Mouse (Mus musculus) telencephalon, adult 2 months (tissue): ENCODE measurements at regions not wholly inside any gene's neighbourhood (a gene's known extent, or its start where the extent isn't known, plus 50 kb on each side); places are given as distances from the start of the nearest gene placed in this dataset.

ENCODE experiments used
- DNase-seq: peaks from one replicate; pipeline ENCODE4 v3.0.0-alpha.2; 2011; ENCODE audit warnings: low read depth, low spot score

DNA sequence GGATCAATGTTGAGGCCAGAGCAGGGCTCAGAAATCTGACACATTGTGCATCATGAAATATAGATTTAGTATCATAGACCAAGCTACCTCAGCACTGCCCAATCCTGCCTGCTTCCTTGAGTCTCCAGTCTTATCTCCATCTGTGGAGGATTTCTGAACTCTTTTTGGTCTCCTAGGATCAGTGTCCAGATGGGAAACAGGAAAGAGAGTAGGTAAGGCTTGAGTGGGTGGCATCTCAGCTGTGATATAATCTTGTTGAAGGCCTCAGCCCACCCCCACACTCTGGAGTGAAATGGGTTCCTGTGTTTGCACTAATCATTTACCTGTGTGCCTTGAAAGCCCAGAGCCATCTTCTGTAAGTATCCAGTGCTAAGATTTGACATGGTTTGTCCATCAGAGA lies 74.3 kb upstream of the Aff3 start:
- peak; percentile 32 for DNase-seq

DNA sequence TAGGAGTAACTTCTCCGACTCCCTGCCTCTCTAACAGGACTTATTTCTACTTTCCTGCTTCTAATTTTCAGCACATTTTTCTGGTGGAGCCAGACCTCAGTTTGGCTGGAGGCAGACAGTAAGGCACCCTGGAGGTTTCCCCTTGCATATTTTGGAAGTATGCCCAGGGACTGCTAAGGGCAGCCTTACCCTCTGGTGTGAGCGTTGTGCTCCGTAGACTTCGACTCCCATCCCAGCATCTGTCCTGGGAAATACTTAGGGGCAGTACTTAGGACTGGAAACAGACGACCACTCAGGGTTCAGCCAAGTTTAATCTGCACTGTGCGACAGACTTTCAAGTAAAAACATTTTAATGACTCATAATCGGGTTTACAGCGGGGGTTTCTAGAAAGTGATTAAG lies 71.0 kb upstream of the Aff3 start:
- DNase-seq = no peak

DNA sequence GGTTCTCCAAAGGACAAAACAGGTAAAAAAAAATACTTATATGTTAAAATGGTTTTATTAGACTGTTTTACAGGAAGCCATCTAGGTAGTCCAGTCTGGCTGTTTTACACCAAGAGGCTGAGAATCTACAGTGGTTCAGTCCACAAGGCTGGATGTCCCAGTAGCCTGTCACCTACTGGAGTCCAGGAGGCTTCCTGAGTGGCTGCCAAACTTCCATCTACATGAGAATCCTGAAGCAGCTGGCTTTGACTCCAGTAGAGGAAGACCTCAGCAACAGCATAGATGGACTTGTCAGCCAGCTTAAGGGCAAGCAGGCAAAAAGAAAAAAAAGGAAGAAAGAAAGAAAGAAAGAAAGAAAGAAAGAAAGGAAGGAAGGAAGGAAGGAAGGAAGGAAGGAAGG lies 68.4 kb upstream of the Aff3 start:
- no peak for DNase-seq

DNA sequence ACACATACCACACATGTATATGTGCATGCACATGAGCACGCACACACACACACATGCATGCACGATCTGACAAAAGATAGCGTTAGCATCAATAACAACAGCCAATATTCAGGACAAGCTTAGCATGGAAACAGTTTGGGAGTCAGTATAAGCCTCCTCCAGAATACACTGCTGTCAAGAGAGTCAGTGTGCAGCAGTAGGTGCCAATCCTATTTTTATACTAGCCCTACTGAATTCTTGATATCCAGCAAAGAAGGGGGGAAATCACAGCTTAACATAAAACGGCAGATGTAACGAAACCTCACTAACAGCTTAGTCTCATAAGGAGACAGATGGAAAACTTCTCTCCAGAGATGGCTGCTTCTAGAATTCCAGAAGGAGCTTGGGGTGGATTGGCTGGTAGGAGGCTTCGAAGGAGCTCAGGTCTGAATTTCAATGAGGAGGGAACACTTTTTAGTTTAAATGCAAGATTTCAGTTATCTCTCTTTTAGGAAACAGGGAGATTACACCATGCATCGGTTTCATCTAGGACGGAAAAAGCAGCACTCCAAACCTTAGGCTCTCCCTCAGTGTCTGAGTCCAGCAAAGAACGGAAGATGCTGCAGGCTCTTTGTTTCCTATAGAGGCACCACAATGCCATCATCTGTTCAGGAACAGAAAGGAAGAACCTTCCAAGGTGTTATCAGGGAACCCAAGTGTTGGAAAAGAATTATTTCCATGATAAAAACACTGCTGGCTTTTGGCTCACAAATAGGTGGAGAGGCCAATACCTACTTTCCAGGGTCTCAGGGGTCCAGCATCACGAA lies 65.4 kb upstream of the Aff3 start:
- peak; percentile 90 for DNase-seq

DNA sequence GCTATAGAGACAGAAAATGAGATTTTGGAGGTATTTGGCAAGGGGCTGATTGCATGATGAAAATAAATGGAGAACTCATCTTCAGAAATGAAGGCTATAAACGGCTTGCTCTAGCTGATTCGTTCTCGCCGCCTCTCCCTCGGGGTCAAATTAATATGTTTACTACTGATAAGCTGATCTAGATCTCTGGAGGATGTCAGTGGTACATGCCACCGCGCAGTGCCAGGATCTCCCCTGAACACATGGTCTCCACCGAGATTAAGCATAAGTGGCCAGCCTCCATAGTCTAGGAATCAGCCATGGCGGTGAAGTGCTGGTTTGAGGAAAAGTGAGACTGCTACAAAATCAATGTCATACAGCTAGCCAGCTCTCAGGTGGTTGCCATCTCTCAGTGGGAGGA lies 61.0 kb upstream of the Aff3 start:
- no peak for DNase-seq

DNA sequence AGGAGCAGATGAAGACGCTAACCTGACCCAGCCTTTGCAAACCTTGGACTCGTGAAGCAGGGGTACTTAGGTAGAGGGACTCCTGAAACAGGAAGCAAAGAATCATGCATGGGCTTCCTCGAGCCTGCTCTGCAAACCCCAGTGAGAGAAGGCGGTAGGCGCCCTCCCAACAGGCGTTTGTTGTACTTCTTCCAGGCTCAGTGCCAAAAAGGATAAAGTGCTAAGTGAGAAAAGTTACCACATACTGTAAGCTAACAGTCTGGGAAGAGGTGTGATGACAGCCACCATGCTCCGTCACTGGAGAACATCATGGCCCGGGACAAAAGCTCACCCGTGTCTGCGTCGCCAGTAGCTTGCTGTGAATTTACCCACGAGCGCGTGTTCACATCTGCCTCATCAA lies 59.9 kb upstream of the Aff3 start:
- no peak for DNase-seq

DNA sequence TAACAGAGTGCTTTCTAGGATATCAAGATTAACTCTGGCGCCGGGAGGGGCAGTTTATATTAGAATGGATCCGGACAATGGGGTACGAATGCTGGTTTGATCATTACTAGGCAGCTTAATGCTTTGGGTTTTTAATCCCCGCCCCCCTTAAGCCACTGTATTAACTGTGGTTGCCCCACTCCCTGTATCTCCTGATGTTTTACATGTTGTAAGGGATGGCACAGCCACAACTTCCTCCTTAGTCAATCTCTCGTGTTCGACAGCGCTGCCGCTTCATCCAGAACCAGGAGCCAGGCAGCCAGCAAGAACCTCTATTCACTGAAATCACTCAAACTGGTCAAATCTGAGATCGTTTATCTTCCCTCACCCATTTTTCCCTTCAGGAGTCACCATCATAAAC lies 57.4 kb upstream of the Aff3 start:
- DNase-seq = no peak

DNA sequence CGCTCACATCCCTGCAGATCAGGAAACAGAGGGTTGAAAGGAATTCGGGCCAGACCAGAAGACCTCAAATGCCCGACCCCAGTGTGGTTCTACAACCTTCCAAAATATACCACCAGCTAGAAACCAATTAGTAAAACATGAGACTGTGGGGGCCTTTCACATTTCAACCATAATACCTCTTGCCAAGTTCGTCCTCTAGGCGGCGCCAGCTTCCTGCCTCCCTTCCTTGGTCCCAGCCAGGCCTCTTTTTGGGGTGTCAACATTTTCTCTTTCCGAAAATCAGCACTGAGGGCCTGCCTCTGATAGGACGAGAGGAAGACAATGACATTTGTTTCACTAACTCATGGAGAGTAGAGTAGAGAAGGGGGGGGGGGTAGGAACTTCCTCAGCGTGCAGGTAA lies 55.5 kb upstream of the Aff3 start:
- no peak for DNase-seq

DNA sequence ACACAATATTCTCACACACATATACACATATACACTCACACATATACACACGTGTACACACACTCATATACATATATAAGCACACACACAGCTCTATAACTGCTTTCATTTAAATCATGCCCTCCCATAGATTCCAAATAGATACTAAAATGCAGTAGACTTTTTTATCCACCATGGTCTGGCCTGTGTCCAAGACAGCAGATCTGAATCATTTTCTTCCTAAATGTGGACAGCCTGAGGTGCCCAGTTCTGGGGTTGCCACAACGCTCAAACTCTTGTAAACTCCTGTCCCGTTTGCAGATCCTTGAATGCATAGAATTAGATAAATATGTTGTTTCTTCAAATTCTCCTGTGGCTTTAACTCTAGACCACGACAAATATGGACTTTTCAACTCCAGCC lies 50.9 kb upstream of the Aff3 start:
- DNase-seq = no peak
